Mouse (Mus musculus) Muller cell, postnatal 12 days (primary cell): Measurements from ENCODE around the gene Ret.

Experiments
- DNase-seq: peaks from one replicate; pipeline ENCODE4 v3.0.0-alpha.2; 2015; ENCODE audit errors: inconsistent ontology term

Ret gene

GRCm38 (mm10) chr6:118173975-118174328 is 23.6 kb downstream of the Ret start:
- no peak for DNase-seq

- no peak for DNase-seq
Observed at GRCm38 (mm10) chr6:118173251-118173974, 24.1 kb downstream of the Ret start.

- DNase-seq, result no peak
Observed at GRCm38 (mm10) chr6:118171386-118171785, 26.1 kb downstream of the Ret start.

- DNase-seq, result no peak
Observed at GRCm38 (mm10) chr6:118168106-118168505, 29.4 kb downstream of the Ret start.

- no peak for DNase-seq
Observed at GRCm38 (mm10) chr6:118167013-118167412, 30.5 kb downstream of the Ret start.

GRCm38 (mm10) chr6:118165516-118165915 is 32.0 kb downstream of the Ret start:
- no peak for DNase-seq

- DNase-seq, result no peak
Observed at GRCm38 (mm10) chr6:118164691-118165090, 32.8 kb downstream of the Ret start.

- no peak for DNase-seq
Observed at GRCm38 (mm10) chr6:118163086-118163485, 34.4 kb downstream of the Ret start.

- no peak for DNase-seq
Observed at GRCm38 (mm10) chr6:118162457-118163082, 34.9 kb downstream of the Ret start.

GRCm38 (mm10) chr6:118153091-118153490 is 44.4 kb downstream of the Ret start:
- DNase-seq, result no peak

- no peak for DNase-seq
Observed at GRCm38 (mm10) chr6:118150988-118151387, 46.5 kb downstream of the Ret start.

GRCm38 (mm10) chr6:118150538-118150937 is 47.0 kb downstream of the Ret start:
- no peak for DNase-seq

- no peak for DNase-seq
Observed at GRCm38 (mm10) chr6:118150128-118150527, 47.4 kb downstream of the Ret start.

GRCm38 (mm10) chr6:118140961-118141360 is 56.6 kb downstream of the Ret start:
- DNase-seq, result no peak

- DNase-seq, result peak; percentile 95
Observed at GRCm38 (mm10) chr6:118138731-118139709, 58.5 kb downstream of the Ret start, which contains the start of gene Csgalnact2. TSS of gene Csgalnact2 (minus strand) at chr6:118139140.

- DNase-seq, result no peak
Observed at GRCm38 (mm10) chr6:118137148-118137547, 60.4 kb downstream of the Ret start.

GRCm38 (mm10) chr6:118134461-118134860 is 63.1 kb downstream of the Ret start:
- DNase-seq, result no peak

- peak; percentile 9 for DNase-seq
Observed at GRCm38 (mm10) chr6:118130022-118130421, 67.5 kb downstream of the Ret start.

- DNase-seq, result no peak
Observed at GRCm38 (mm10) chr6:118127827-118128487, 69.6 kb downstream of the Ret start.

- no peak for DNase-seq
Observed at GRCm38 (mm10) chr6:118127198-118127597, 70.3 kb downstream of the Ret start.

GRCm38 (mm10) chr6:118126577-118126976 is 70.9 kb downstream of the Ret start:
- no peak for DNase-seq

- DNase-seq, result no peak
Observed at GRCm38 (mm10) chr6:118122767-118123166, 74.8 kb downstream of the Ret start.
